Mouse (Mus musculus) liver, postnatal 0 days (tissue): ENCODE results near the gene Dzip1l. TPM values are rescaled to one million over a fixed set of nuclear protein-coding genes. Genes with fewer than 3 reads are reported as not detected.
A peak's percentile ranks its signal among the peaks of the same experiment; 100 is the strongest.

Experiments
- ATAC-seq: fragments of 200-750 bp; cut with Nextera tagmentation; 2 replicates; pipeline ENCODE4 v1.8.0; 2017; ENCODE audit warnings: mild to moderate bottlenecking, moderate library complexity
- DNase-seq: peaks from one replicate; pipeline ENCODE4 v3.0.0-alpha.2; 2016
- H3K27ac ChIP-seq: fragments of 300-500 bp; sonication (generic); 2 replicates; pipeline ENCODE4 v1.5.1; 2014; ENCODE audit warnings: antibody characterized with exemption, moderate library complexity, mild to moderate bottlenecking, low read depth
- H3K27me3 ChIP-seq: fragments of 300-500 bp; sonication (generic); 2 replicates; pipeline ENCODE4 v1.6.1; 2014; ENCODE audit warnings: low read length, control low read depth, mixed read lengths; ENCODE audit not compliant: insufficient read depth
- H3K36me3 ChIP-seq: fragments of 300-500 bp; sonication (generic); replicated peaks from 2 replicates; pipeline ENCODE4 v1.6.1; 2014; ENCODE audit warnings: mild to moderate bottlenecking, control low read depth, low read length, moderate library complexity, mixed read lengths; ENCODE audit not compliant: insufficient read depth
- H3K4me1 ChIP-seq: fragments of 300-500 bp; sonication (generic); 2 replicates; pipeline ENCODE4 v1.6.1; 2014; ENCODE audit warnings: antibody characterized with exemption, mild to moderate bottlenecking, control low read depth; ENCODE audit not compliant: insufficient read depth
- H3K4me2 ChIP-seq: fragments of 300-500 bp; sonication (generic); 2 replicates; pipeline ENCODE4 v1.6.1; 2014; ENCODE audit warnings: low read depth, mild to moderate bottlenecking, low read length, moderate library complexity, mixed read lengths
- H3K4me3 ChIP-seq: fragments of 300-500 bp; sonication (generic); 2 replicates; pipeline ENCODE4 v1.5.1; 2014; ENCODE audit warnings: low read depth, low read length
- H3K9ac ChIP-seq: fragments of 300-500 bp; sonication (generic); replicated peaks from 2 replicates; pipeline ENCODE4 v1.6.1; 2014; ENCODE audit warnings: mild to moderate bottlenecking, moderate library complexity
- H3K9me3 ChIP-seq: fragments of 300-500 bp; sonication (generic); 2 replicates; pipeline ENCODE4 v1.6.1; 2016; ENCODE audit warnings: mild to moderate bottlenecking, control low read depth, low read length, mixed read lengths
- CTCF ChIP-seq: sonication (generic); IDR thresholded peaks from 2 replicates; pipeline ENCODE4 v1.5.1; 2016; ENCODE audit warnings: antibody characterized with exemption, low read depth
- EP300 ChIP-seq: IDR thresholded peaks from 2 replicates; pipeline ENCODE4 v1.6.1; 2016; ENCODE audit warnings: antibody characterized with exemption, low read depth, mild to moderate bottlenecking
- WGBS: fragments of 180-500 bp; shearing (Covaris S2); extraction: QIAGEN DNeasy Blood & Tissue Kit; methylation state at CpG from one replicate; pipeline ENCODE4 v1.1.7; 2014; ENCODE audit not compliant: insufficient replicate concordance; 5-methylcytosine and 5-hydroxymethylcytosine counted together
- polyA plus RNA-seq: library from polyadenylated mRNA; unstranded; fragments of >200 nt; fragmentation: Nextera tagmentation; extraction: Ambion mirVana; gene quantifications from 2 replicates; pipeline ENCODE4 v1.2.1, GENCODE M21; 2015

Dzip1l gene
- polyA plus RNA-seq, 1 experiment from 2014 or later: 0.73 TPM

DNA sequence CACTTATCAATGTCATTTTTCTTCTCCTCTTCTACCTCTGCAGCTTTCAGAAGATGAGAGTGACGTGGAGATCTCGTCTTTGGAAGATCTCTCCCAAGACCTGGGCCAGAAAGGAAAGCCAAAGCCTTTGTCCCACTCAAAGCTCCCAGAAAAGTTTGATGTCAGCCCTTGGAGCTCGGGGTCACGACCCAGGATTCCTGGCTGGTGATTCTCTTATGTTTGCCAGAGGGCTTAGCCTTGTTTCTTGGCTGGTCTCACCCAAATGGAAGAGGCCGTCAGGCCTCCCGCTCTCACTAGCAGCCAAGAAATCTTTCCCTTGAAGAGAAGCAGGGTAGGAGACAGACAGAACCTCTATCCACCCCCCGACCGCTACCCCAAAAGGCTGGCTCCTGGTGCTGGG, 38.3 kb downstream of the Dzip1l start:
- no peaks in the 10 kb centered on the region for H3K27me3 ChIP-seq
- DNase-seq (no peak), ATAC-seq (no peak)
- H3K4me1 ChIP-seq: no peaks in the 10 kb centered on the region
- no peaks in the 10 kb centered on the region for H3K36me3 ChIP-seq
- WGBS: 67% methylated on average over 8 of the region's 8 CpGs
- H3K4me3 ChIP-seq: no peak overlapping the region
- H3K27ac ChIP-seq: no peak overlapping the region
- TF ChIP-seq EP300 (no peak), CTCF (no peak)
- H3K9ac ChIP-seq: no peak overlapping the region
- no peak overlapping the region for H3K4me2 ChIP-seq
- H3K9me3 ChIP-seq: no peaks in the 10 kb centered on the region

DNA sequence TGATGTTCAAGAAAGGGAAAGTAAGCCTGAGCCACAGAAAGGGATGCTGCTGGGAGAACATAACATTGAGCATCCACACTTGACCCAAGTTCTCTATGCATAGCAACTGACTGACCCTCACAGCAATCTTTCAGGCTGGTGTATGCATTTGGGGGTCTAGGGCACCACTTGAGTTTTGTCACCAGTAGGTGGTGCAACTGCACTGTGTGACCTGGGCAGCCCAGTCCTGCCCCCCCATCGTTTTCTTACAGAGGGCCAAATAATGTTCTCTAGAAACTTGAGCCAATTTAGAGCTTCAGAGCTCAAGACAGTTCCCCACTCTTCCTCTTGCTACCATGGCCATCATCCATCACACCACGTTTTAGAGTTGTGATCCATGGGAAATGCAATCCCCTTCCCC, 42.3 kb downstream of the Dzip1l start:
- H3K27ac ChIP-seq: no peak overlapping the region
- 26% methylated on average over 2 of the region's 2 CpGs for WGBS
- ATAC-seq (no peak), DNase-seq (no peak)
- H3K9ac ChIP-seq: no peak overlapping the region
- H3K36me3 ChIP-seq: no peaks in the 10 kb centered on the region
- TF ChIP-seq EP300 (no peak), CTCF (peak; percentile 24; the same call in 1 of the 2 replicates)
- H3K4me3 ChIP-seq: no peak overlapping the region
- H3K27me3 ChIP-seq: no peaks in the 10 kb centered on the region
- H3K4me1 ChIP-seq: no peaks in the 10 kb centered on the region
- H3K4me2 ChIP-seq: no peak overlapping the region
- no peaks in the 10 kb centered on the region for H3K9me3 ChIP-seq

DNA sequence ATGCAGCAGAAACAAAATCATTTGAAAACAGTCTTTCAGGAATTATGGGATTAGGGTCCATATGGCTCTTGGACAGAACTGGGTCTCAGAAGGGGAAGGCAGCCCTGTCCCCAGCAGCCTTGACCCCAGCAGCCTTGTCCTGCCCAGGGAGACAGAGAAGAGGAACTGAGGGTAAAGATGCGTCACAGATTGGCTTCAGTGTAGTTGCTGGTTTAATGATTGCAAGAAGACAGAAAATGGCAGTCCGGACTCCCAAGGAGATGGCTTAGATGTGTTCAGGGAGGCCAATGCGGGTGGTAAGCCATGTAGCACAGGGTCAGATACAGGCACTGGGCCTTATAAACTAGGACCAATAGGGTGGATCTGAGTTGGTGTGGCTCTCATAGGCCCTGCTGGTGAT, 46.4 kb downstream of the Dzip1l start:
- Histone ChIP-seq H3K9me3 (no peaks in the 10 kb centered on the region), H3K4me1 (no peaks in the 10 kb centered on the region), H3K4me3 (no peak overlapping the region), H3K9ac (no peak overlapping the region), H3K4me2 (no peak overlapping the region), H3K36me3 (no peaks in the 10 kb centered on the region), H3K27ac (no peak overlapping the region), H3K27me3 (no peaks in the 10 kb centered on the region)
- DNase-seq (no peak), ATAC-seq (no peak)
- WGBS: 73% methylated on average over 3 of the region's 3 CpGs
- no peak for TF ChIP-seq CTCF
- TF ChIP-seq EP300: no peak

DNA sequence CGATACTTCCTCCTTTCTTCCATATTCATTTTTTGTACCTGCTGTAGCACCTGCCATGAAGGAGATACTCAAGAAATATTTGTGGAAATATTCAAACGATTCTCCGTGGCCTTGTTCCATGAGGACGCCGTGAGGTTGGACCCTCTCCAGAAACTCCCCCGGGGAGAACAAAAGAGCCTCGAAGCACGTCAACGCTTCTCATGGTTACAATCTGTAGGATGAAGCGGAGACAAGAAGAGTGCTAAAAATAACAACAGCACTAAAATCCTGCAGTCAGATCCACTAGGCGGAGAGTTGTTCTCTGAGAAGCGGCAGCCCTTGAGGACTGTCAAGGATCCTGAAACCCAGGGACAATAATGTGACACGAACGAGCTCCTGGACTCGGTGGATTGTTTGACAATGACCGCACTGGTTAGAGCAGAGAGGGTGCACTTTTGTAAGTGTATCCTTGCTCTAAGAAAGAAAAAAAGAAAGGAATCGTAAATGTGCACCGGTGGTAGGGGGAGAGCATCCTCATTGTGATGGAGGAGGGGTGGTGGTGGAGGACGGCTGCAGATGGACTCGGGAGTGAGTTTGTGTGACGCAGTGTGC, 52.8 kb downstream of the Dzip1l start:
- ATAC-seq: no peak
- no peak for TF ChIP-seq CTCF
- no peak for TF ChIP-seq EP300
- Histone ChIP-seq H3K4me3 (no peak overlapping the region), H3K9me3 (no peaks in the 10 kb centered on the region), H3K9ac (no peak overlapping the region), H3K4me1 (no peaks in the 10 kb centered on the region), H3K27me3 (no peaks in the 10 kb centered on the region), H3K4me2 (no peak overlapping the region), H3K27ac (no peak overlapping the region), H3K36me3 (no peaks in the 10 kb centered on the region)
- 83% methylated on average over 21 of the region's 21 CpGs for WGBS
- no peak for DNase-seq

DNA sequence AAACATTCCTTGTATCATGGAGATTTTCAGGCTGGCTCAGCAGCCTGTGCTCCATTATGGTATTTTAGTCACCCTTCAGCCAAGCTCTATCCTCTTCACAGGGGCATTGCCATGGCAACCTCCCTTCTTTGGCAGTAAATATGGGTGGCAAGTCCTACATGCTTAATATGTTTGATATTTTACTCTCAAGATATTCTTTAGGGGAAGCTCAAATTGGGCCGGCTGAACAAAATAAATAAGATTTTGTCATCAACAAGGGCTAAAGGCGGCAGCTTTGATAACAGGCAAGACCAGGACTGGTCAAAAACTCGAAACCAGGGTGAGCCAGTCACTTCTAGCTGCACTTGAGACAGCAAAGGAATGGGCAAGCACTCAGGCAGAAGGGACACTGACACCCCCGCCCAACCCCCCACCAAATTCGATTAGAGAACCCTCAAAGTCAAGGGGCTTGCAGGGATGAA, 55.8 kb downstream of the Dzip1l start:
- WGBS: 60% methylated on average over 5 of the region's 5 CpGs
- no peak for ATAC-seq

DNA sequence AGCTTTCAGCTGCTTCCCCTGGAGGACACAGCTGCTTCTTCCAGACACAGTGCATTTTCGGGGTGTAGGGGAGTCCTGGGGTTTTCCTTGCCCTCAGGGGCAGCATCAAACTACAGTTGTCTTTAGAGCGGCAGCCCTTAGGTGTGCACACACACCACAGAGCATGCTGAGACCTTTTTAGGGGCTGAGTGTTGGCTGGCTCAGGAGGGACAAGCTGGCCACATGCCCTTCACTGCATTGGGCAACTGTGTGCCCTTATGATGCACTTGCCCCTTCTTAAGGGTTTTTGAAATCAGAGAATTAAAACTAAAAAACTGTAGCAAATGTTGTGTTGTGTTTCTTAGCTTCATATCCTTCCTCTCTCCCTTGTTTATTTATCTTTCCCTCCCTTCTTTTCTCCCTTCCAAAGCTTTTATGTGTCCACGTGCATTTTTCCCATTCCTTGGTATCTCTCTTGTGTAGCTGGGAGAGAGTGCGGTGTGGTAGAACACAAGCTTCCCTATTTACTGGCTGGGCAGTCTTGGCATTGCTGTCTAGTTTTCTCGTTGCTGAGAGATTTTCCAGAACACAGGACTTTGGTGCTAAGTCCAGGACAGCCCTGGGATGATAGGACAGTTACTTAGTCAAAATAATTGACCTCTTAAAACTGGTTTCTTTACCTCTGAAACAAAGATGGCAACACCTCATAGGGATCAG, 56.4 kb downstream of the Dzip1l start:
- Histone ChIP-seq H3K36me3 (no peaks in the 10 kb centered on the region), H3K4me2 (no peak overlapping the region), H3K4me3 (no peak overlapping the region), H3K27ac (no peak overlapping the region), H3K27me3 (no peaks in the 10 kb centered on the region), H3K9ac (no peak overlapping the region), H3K4me1 (no peaks in the 10 kb centered on the region), H3K9me3 (no peaks in the 10 kb centered on the region)
- DNase-seq: no peak
- no peak for ATAC-seq
- 62% methylated on average over 5 of the region's 5 CpGs for WGBS
- TF ChIP-seq EP300 (no peak), CTCF (no peak)

More for the DNA sequence above, 55.8 kb downstream of the Dzip1l start:
- no peak overlapping the region for H3K4me2 ChIP-seq
- TF ChIP-seq EP300 (no peak), CTCF (no peak)
- H3K9ac ChIP-seq: no peak overlapping the region
- H3K27ac ChIP-seq: no peak overlapping the region
- no peaks in the 10 kb centered on the region for H3K27me3 ChIP-seq
- no peak for DNase-seq
- H3K4me1 ChIP-seq: no peaks in the 10 kb centered on the region
- no peaks in the 10 kb centered on the region for H3K9me3 ChIP-seq
- no peak overlapping the region for H3K4me3 ChIP-seq
- H3K36me3 ChIP-seq: no peaks in the 10 kb centered on the region
